Mouse (Mus musculus) fibroblast of lung, adult 2 months (primary cell): Measurements from ENCODE around the gene Bpifa5.

ENCODE experiments used
- DNase-seq: peaks from one replicate; pipeline ENCODE4 v3.0.0-alpha.2; 2011; ENCODE audit warnings: low read depth

The Bpifa5 gene

DNA sequence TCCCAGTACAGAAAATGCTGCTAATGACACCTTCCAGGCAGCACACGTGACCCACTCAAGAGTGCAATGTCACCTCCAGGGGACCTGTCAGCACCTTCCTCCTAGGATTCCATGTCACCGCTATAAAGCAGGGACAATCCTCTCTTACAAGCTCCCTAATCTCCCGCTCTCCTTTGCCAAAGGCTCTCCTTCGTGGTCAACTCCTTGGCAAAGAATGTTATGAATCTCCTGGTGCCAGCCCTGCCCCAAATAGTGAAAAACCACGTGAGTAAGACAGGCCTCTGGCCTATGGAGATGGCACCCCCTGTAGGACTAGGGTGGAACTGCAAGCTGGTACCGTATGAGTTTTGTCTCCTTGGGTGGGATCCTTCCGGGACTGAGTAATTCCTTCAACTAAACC is 44.5 kb downstream of the Bpifa5 start:
- DNase-seq, result no peak

DNA sequence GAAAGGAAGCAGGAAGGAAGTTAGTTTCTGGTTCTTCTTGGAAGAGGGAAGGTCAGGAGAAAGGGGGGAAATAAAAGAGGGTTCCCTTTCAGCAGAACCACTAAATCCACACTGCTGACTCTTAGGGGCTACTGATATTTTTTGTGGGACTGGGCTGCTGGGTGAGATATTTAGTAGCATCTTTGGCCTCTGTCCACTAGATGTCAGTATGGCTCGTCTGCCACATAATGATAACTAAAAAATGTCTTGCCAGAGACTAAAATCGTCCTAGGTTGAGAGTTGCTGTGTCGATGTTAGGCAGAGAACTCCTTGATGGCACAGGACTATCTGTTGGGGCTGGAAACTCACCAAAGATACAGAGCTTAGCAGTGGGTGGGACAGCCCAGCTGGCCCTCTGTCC is 46.7 kb downstream of the Bpifa5 start:
- DNase-seq, result no peak

DNA sequence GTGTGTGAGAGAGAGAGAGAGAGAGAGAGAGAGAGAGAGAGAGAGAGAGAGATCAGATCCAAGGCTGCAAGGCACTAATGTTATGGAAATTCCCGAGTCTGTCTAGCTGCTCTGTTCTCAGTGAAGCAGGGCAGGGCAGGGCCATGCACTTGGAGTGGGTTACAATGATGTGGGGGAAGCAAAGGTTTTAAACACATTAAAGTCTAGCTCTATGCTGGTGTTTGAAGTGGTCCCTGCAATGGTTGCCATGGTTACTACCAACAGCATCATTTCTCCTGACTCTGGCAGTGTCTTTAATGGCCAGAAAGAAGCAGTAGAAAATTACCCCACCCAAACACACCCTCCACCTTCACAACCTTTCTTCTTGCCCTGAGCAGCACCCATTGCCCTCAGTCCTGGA is 48.7 kb downstream of the Bpifa5 start:
- DNase-seq, result no peak

DNA sequence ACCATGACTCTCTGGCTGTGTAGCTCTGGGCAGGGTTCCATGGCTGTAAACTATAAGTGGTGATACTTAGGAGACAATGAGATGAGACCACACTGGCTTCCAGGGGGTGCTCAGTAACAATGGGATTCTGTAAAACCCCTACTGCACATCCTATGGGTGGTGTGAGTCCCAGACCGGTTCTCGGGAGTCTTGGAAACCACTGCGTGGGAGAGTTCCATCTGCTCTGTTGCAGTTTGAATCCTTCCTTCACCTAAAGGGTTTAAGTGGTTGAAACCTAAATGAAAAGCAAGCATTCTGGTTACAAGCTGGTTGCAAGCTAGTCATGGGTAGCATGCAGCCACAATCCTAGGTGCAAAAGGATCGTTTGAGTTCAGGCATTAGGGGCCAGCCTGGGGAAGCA is 49.5 kb downstream of the Bpifa5 start:
- no peak for DNase-seq

DNA sequence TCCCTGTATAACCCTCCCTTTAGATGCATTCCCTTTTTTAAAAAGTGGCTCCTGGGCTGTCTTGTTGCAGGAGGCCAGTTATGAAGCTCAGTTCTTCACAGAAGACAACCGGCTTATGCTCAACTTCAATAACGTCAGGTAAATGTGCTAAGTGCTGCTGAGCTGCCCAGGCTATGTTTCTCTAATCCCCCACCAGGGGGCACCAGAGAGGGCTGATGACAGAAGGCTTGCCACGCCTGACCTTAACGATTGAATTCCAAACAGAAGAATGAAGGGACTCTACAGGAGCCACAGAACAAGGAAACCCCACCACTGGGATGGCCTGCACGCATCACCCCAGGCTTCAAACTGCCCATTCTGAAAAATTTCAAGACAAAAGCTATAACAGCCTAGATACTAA is 52.8 kb downstream of the Bpifa5 start:
- peak; percentile 16 for DNase-seq
